Mouse (Mus musculus): Measurements from ENCODE around the gene Slc44a5.

DNA sequence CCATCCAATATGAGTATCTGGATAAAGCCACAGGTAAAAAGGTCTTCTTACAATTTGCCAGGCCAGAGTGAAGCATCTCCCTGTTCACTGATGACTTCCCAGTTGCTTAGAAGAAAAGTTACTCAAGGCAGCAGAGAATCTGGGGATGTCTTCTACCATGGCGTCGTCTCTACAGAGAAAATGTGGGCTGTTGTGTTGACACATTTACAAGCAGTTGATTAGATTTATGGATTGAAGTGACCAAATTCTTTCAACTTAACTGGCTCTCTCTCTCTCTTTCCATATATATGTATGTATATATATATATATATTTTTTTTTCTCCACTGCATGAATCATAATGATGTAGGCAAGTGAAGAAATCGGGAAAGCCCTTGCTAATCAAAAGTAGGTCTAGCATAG is 301.4 kb downstream of the Slc44a5 start:
- TF ChIP-seq EP300 (optimal IDR thresholded peaks at IDR 0.05) (no peak), CTCF (IDR thresholded peaks at IDR 0.05; ENCODE audit: low read depth) (no peak)
